Mouse (Mus musculus) embryonic facial prominence, embryonic 10.5 days (tissue): ENCODE results near the gene Sirt3. TPM values are rescaled to one million over a fixed set of nuclear protein-coding genes. Genes with fewer than 3 reads are reported as not detected.
A peak's percentile ranks its signal among the peaks of the same experiment; 100 is the strongest.

Experiments
- DNase-seq: peaks from one replicate; pipeline ENCODE4 v3.0.0-alpha.2; 2017; ENCODE audit warnings: low spot score
- H3K27ac ChIP-seq: fragments of 300-500 bp; sonication (generic); replicated peaks from 2 replicates; pipeline ENCODE4 v1.5.1; 2016; ENCODE audit warnings: mild to moderate bottlenecking
- H3K27me3 ChIP-seq: fragments of 300-500 bp; sonication (generic); replicated peaks from 2 replicates; pipeline ENCODE4 v1.6.1; 2016; ENCODE audit warnings: low read depth, mild to moderate bottlenecking; ENCODE audit not compliant: poor library complexity, severe bottlenecking
- H3K36me3 ChIP-seq: fragments of 300-500 bp; sonication (generic); replicated peaks from 2 replicates; pipeline ENCODE4 v1.6.1; 2016; ENCODE audit warnings: mild to moderate bottlenecking, moderate library complexity
- H3K4me1 ChIP-seq: fragments of 300-500 bp; sonication (generic); 2 replicates; pipeline ENCODE4 v1.6.1; 2016
- H3K4me3 ChIP-seq: fragments of 300-500 bp; sonication (generic); 2 replicates; pipeline ENCODE4 v1.5.1; 2016; ENCODE audit warnings: mild to moderate bottlenecking, moderate library complexity
- H3K9me3 ChIP-seq: fragments of 300-500 bp; sonication (generic); 2 replicates; pipeline ENCODE4 v1.6.1; 2016; ENCODE audit warnings: mild to moderate bottlenecking
- WGBS: fragments of 180-500 bp; shearing (Covaris S2); methylation state at CpG from one replicate; pipeline ENCODE4 v1.1.7; 2016; 5-methylcytosine and 5-hydroxymethylcytosine counted together
- polyA plus RNA-seq: library from polyadenylated mRNA; unstranded; fragments of >200 nt; fragmentation: Nextera tagmentation; extraction: Ambion mirVana; gene quantifications from 2 replicates; pipeline ENCODE4 v1.2.1, GENCODE M21; 2016

Gene Sirt3
- polyA plus RNA-seq, 1 experiment from 2014 or later: 24.5 TPM

- Histone ChIP-seq H3K27ac (peak within 1 kb of the TSS; percentile 84), H3K9me3 (no peaks in the 10 kb centered on the region), H3K27me3 (no peaks in the 10 kb centered on the region), H3K36me3 (peaks cover 66% of the 10 kb centered on the region), H3K4me3 (peak within 1 kb of the TSS; percentile 90), H3K4me1 (peaks cover 40% of the 10 kb centered on the region)
- DNase-seq: peak; percentile 91
- 2% methylated on average over 51 of the region's 51 CpGs for WGBS
Observed at GRCm38 (mm10) chr7:140855860-140856784, 26.0 kb downstream of the Sirt3 start, which contains the start of gene Gm45785. TSS of gene Gm45785 (minus strand) at chr7:140856331.

- Histone ChIP-seq H3K36me3 (peaks cover 57% of the 10 kb centered on the region), H3K27me3 (no peaks in the 10 kb centered on the region), H3K4me3 (peak overlapping the region; percentile 90), H3K9me3 (no peaks in the 10 kb centered on the region), H3K4me1 (peaks cover 40% of the 10 kb centered on the region), H3K27ac (no peak overlapping the region; the same call in 1 of the 2 replicates)
- 78% methylated on average over 9 of the region's 9 CpGs for WGBS
- no peak for DNase-seq
Observed at GRCm38 (mm10) chr7:140855181-140855580, 26.9 kb downstream of the Sirt3 start.

GRCm38 (mm10) chr7:140854483-140854882 lies 27.6 kb downstream of the Sirt3 start:
- Histone ChIP-seq H3K9me3 (no peaks in the 10 kb centered on the region), H3K4me3 (peak overlapping the region; percentile 90), H3K27me3 (no peaks in the 10 kb centered on the region), H3K4me1 (peaks cover 35% of the 10 kb centered on the region), H3K36me3 (peaks cover 50% of the 10 kb centered on the region), H3K27ac (no peak overlapping the region)
- WGBS: 95% methylated on average over 18 of the region's 18 CpGs
- no peak for DNase-seq

- 89% methylated on average over 9 of the region's 9 CpGs for WGBS
- no peak overlapping the region for H3K4me3 ChIP-seq
Observed at GRCm38 (mm10) chr7:140853386-140853785, 28.7 kb downstream of the Sirt3 start.

GRCm38 (mm10) chr7:140851916-140852315 lies 30.2 kb downstream of the Sirt3 start:
- H3K36me3 ChIP-seq: peaks cover 37% of the 10 kb centered on the region
- no peaks in the 10 kb centered on the region for H3K27me3 ChIP-seq
- WGBS: 97% methylated on average over 4 of the region's 4 CpGs
- peaks cover 15% of the 10 kb centered on the region for H3K4me1 ChIP-seq
- no peak overlapping the region for H3K4me3 ChIP-seq
- no peak for DNase-seq
- no peak overlapping the region for H3K27ac ChIP-seq
- no peaks in the 10 kb centered on the region for H3K9me3 ChIP-seq

More at GRCm38 (mm10) chr7:140853386-140853785, 28.7 kb downstream of the Sirt3 start:
- no peaks in the 10 kb centered on the region for H3K9me3 ChIP-seq
- peaks cover 39% of the 10 kb centered on the region for H3K36me3 ChIP-seq
- no peak for DNase-seq
- H3K27me3 ChIP-seq: no peaks in the 10 kb centered on the region
- no peak overlapping the region for H3K27ac ChIP-seq
- peaks cover 27% of the 10 kb centered on the region for H3K4me1 ChIP-seq

- WGBS: 94% methylated on average over 10 of the region's 10 CpGs
- no peak for DNase-seq
- Histone ChIP-seq H3K4me1 (peaks cover 10% of the 10 kb centered on the region), H3K9me3 (no peaks in the 10 kb centered on the region), H3K36me3 (peaks cover 24% of the 10 kb centered on the region), H3K27me3 (peaks cover 10% of the 10 kb centered on the region; the same call in 1 of the 2 replicates), H3K27ac (no peak overlapping the region), H3K4me3 (no peak overlapping the region)
Observed at GRCm38 (mm10) chr7:140848591-140848990, 33.5 kb downstream of the Sirt3 start.

GRCm38 (mm10) chr7:140847755-140848580 lies 34.1 kb downstream of the Sirt3 start, which contains the start of gene Odf3:
TSS of gene Odf3 (plus strand) at chr7:140847805.
- DNase-seq: no peak
- Histone ChIP-seq H3K27me3 (peaks cover 16% of the 10 kb centered on the region; the same call in 1 of the 2 replicates), H3K4me1 (peaks cover 10% of the 10 kb centered on the region), H3K36me3 (peaks cover 17% of the 10 kb centered on the region), H3K27ac (no peak within 1 kb of the TSS), H3K4me3 (no peak within 1 kb of the TSS), H3K9me3 (no peaks in the 10 kb centered on the region)
- 72% methylated on average over 11 of the region's 11 CpGs for WGBS

GRCm38 (mm10) chr7:140846676-140847075 lies 35.4 kb downstream of the Sirt3 start:
- Histone ChIP-seq H3K4me1 (peaks cover 10% of the 10 kb centered on the region), H3K27ac (no peak overlapping the region), H3K9me3 (no peaks in the 10 kb centered on the region), H3K4me3 (no peak overlapping the region), H3K27me3 (peaks cover 28% of the 10 kb centered on the region), H3K36me3 (peaks cover 4% of the 10 kb centered on the region)
- DNase-seq: no peak
- 85% methylated on average over 10 of the region's 10 CpGs for WGBS

GRCm38 (mm10) chr7:140845683-140846082 lies 36.4 kb downstream of the Sirt3 start:
- Histone ChIP-seq H3K4me1 (peaks cover 10% of the 10 kb centered on the region), H3K9me3 (no peaks in the 10 kb centered on the region), H3K27ac (no peak overlapping the region), H3K4me3 (no peak overlapping the region), H3K36me3 (no peaks in the 10 kb centered on the region), H3K27me3 (peaks cover 38% of the 10 kb centered on the region)
- DNase-seq: no peak
- WGBS: 54% methylated on average over 4 of the region's 4 CpGs

GRCm38 (mm10) chr7:140844905-140845665 lies 37.0 kb downstream of the Sirt3 start, which contains the start of gene Scgb1c1:
TSS of gene Scgb1c1 (plus strand) at chr7:140845547.
- no peak within 1 kb of the TSS for H3K4me3 ChIP-seq
- no peaks in the 10 kb centered on the region for H3K36me3 ChIP-seq
- no peak within 1 kb of the TSS for H3K27ac ChIP-seq
- DNase-seq: peak; percentile 90
- H3K27me3 ChIP-seq: peaks cover 44% of the 10 kb centered on the region
- WGBS: 34% methylated on average over 14 of the region's 14 CpGs
- no peaks in the 10 kb centered on the region for H3K9me3 ChIP-seq
- H3K4me1 ChIP-seq: peaks cover 10% of the 10 kb centered on the region

GRCm38 (mm10) chr7:140843806-140844205 lies 38.3 kb downstream of the Sirt3 start:
- no peaks in the 10 kb centered on the region for H3K9me3 ChIP-seq
- H3K27ac ChIP-seq: no peak overlapping the region
- no peaks in the 10 kb centered on the region for H3K36me3 ChIP-seq
- no peak overlapping the region for H3K4me3 ChIP-seq
- WGBS: 78% methylated on average over 7 of the region's 7 CpGs
- peaks cover 10% of the 10 kb centered on the region for H3K4me1 ChIP-seq
- peaks cover 53% of the 10 kb centered on the region for H3K27me3 ChIP-seq
- DNase-seq: no peak
